Mouse (Mus musculus): ENCODE measurements around the gene Gab1.
A peak's percentile ranks its signal among the peaks of the same experiment; 100 is the strongest.

The Gab1 gene

GRCm38 (mm10) chr8:80810442-80810841, 69.9 kb downstream of the Gab1 start:
- DNase-seq (ENCODE audit: low read depth), result no peak

- no peak for DNase-seq (ENCODE audit: low read depth)
Observed at GRCm38 (mm10) chr8:80807807-80808505, 72.4 kb downstream of the Gab1 start.

- no peak for DNase-seq (ENCODE audit: low read depth)
Observed at GRCm38 (mm10) chr8:80804066-80804619, 76.2 kb downstream of the Gab1 start.

GRCm38 (mm10) chr8:80798778-80799177, 81.5 kb downstream of the Gab1 start:
- no peak for DNase-seq (ENCODE audit: low read depth)

- no peak for DNase-seq (ENCODE audit: low read depth)
Observed at GRCm38 (mm10) chr8:80798198-80798777, 82.0 kb downstream of the Gab1 start.

- no peak for DNase-seq (ENCODE audit: low read depth)
Observed at GRCm38 (mm10) chr8:80796070-80796469, 84.2 kb downstream of the Gab1 start.

GRCm38 (mm10) chr8:80794585-80795509, 85.5 kb downstream of the Gab1 start:
- DNase-seq (ENCODE audit: low read depth), result no peak

GRCm38 (mm10) chr8:80793791-80794515, 86.4 kb downstream of the Gab1 start:
- DNase-seq (ENCODE audit: low read depth), result no peak

GRCm38 (mm10) chr8:80792214-80792613, 88.1 kb downstream of the Gab1 start:
- peak; percentile 17 for DNase-seq (ENCODE audit: low read depth)

- peak; percentile 78 for DNase-seq (ENCODE audit: low read depth)
Observed at GRCm38 (mm10) chr8:80789324-80789723, 91.0 kb downstream of the Gab1 start.

GRCm38 (mm10) chr8:80784559-80784958, 95.8 kb downstream of the Gab1 start:
- no peak for DNase-seq (ENCODE audit: low read depth)

GRCm38 (mm10) chr8:80783271-80783670, 97.0 kb downstream of the Gab1 start:
- no peak for DNase-seq (ENCODE audit: low read depth)

GRCm38 (mm10) chr8:80781338-80781737, 99.0 kb downstream of the Gab1 start:
- DNase-seq (ENCODE audit: low read depth), result no peak

- DNase-seq (ENCODE audit: low read depth), result no peak
Observed at GRCm38 (mm10) chr8:80780271-80780670, 100.0 kb downstream of the Gab1 start.

GRCm38 (mm10) chr8:80776436-80776835, 103.9 kb downstream of the Gab1 start:
- DNase-seq (ENCODE audit: low read depth), result no peak

GRCm38 (mm10) chr8:80772732-80773460, 107.4 kb downstream of the Gab1 start:
- peak; percentile 66 for DNase-seq (ENCODE audit: low read depth)

- DNase-seq (ENCODE audit: low read depth), result no peak
Observed at GRCm38 (mm10) chr8:80768451-80768850, 111.9 kb downstream of the Gab1 start.

GRCm38 (mm10) chr8:80753017-80753715, 127.2 kb downstream of the Gab1 start:
- peak; percentile 68 for DNase-seq (ENCODE audit: low read depth)

- no peak for DNase-seq (ENCODE audit: low read depth)
Observed at GRCm38 (mm10) chr8:80752429-80752828, 127.9 kb downstream of the Gab1 start.

- peak; percentile 29 for DNase-seq (ENCODE audit: low read depth)
Observed at GRCm38 (mm10) chr8:80749091-80749490, 131.2 kb downstream of the Gab1 start.

All from 416B (cell line).